Mouse (Mus musculus): ENCODE results near the gene Lrrc75a.

Gene Lrrc75a

GRCm38 (mm10) chr11:62591026-62591425 lies 57.3 kb downstream of the Lrrc75a start:
- peak; percentile 70 to 78 for DNase-seq

- no peak for DNase-seq
Measured at GRCm38 (mm10) chr11:62589391-62589790, 58.9 kb downstream of the Lrrc75a start.

- DNase-seq = no peak
Measured at GRCm38 (mm10) chr11:62587034-62587433, 61.3 kb downstream of the Lrrc75a start.

GRCm38 (mm10) chr11:62584671-62585206 lies 63.6 kb downstream of the Lrrc75a start:
- DNase-seq = no peak

GRCm38 (mm10) chr11:62583031-62583430 lies 65.3 kb downstream of the Lrrc75a start:
- no peak for DNase-seq

GRCm38 (mm10) chr11:62576530-62577152 lies 71.7 kb downstream of the Lrrc75a start:
- no peak for DNase-seq

- peak; percentile 90 to 92 for DNase-seq
Measured at GRCm38 (mm10) chr11:62575659-62576438, 72.5 kb downstream of the Lrrc75a start.

GRCm38 (mm10) chr11:62575297-62575658 lies 73.0 kb downstream of the Lrrc75a start:
- peak; percentile 96 to 97 for DNase-seq

GRCm38 (mm10) chr11:62574703-62575085 lies 73.6 kb downstream of the Lrrc75a start:
- no peak for DNase-seq

- no peak for DNase-seq
Measured at GRCm38 (mm10) chr11:62573959-62574702, 74.2 kb downstream of the Lrrc75a start, which contains the start of gene Trpv2. Gene Trpv2, plus strand, starts transcription at chr11:62574486.

- DNase-seq = no peak
Measured at GRCm38 (mm10) chr11:62568300-62568699, 80.0 kb downstream of the Lrrc75a start.

GRCm38 (mm10) chr11:62566211-62566610 lies 82.1 kb downstream of the Lrrc75a start:
- DNase-seq = no peak

- no peak for DNase-seq
Measured at GRCm38 (mm10) chr11:62565747-62566146, 82.6 kb downstream of the Lrrc75a start.

GRCm38 (mm10) chr11:62563590-62563989 lies 84.7 kb downstream of the Lrrc75a start:
- no peak for DNase-seq

GRCm38 (mm10) chr11:62560463-62561016 lies 87.8 kb downstream of the Lrrc75a start:
- peak; percentile 31 to 50 for DNase-seq

GRCm38 (mm10) chr11:62558961-62559646 lies 89.2 kb downstream of the Lrrc75a start:
- DNase-seq = no peak

GRCm38 (mm10) chr11:62558152-62558551 lies 90.2 kb downstream of the Lrrc75a start:
- DNase-seq = no peak

GRCm38 (mm10) chr11:62557205-62557604 lies 91.1 kb downstream of the Lrrc75a start:
- DNase-seq = no peak

GRCm38 (mm10) chr11:62555896-62556412 lies 92.4 kb downstream of the Lrrc75a start:
- DNase-seq = peak in 1 of 2 experiments; percentile 24

- DNase-seq = no peak
Measured at GRCm38 (mm10) chr11:62554934-62555517, 93.3 kb downstream of the Lrrc75a start.

Data from cerebellum, postnatal 10 days (tissue).